Comparison of ENCODE assay signal across 13 mouse cellular contexts in the genomic region with DNA sequence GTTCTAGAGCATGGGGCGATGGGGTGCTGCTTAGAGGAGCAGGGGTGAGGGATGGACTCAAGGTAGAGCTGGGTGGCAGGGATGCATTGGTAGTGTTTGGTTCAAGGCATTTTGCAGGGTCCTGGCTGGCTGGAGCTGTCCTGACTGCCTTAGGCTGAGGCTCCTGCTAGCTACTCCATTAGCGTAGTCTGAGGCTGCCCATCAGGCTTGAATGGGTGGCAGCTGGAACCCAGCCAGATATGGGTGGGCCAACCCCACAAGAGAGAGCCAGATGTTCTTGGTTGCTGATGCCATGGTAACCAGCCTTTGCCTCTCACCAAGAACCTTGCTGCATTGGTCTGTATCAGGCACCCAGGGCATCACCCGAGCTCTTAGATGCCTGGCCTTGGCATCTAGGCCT.
DNase-seq lines count a peak whose midpoint lies in the region; ATAC-seq and TF ChIP-seq lines count a peak whose summit lies in the region.
"Had no signal": no experiment of that assay in that cellular context is flagged by ENCODE, and none has a peak within 500 bp of the region (broad histone marks: within the 10 kb centered on the region; RNA-seq: fewer than 3 reads in every experiment).

No protein-coding gene starts in this region.

- TF ChIP-seq RAD21 in MEL (IDR thresholded peaks at IDR 0.05; ENCODE audit: low read depth, low read length): no peak

- no peak for TF ChIP-seq POLR2A in MEL (IDR thresholded peaks at IDR 0.05; ENCODE audit: control insufficient read depth in 1 of 2, insufficient read depth in 1 of 2, low read depth in 1 of 2, low read length in 2 of 2, poor library complexity in 1 of 2)

- no peak overlapping the region for H3K9ac ChIP-seq in limb, embryonic 11.5 days (ENCODE audit: low read length)
- no peak overlapping the region for H3K9ac ChIP-seq in MEL (ENCODE audit: control insufficient read depth, low read depth, low read length, poor library complexity, severe bottlenecking)
- no peak overlapping the region for H3K9ac ChIP-seq in hindbrain, postnatal 0 days (replicated peaks; ENCODE audit: low read length)

- no peaks in the 10 kb centered on the region for H3K36me3 ChIP-seq in limb, embryonic 11.5 days (ENCODE audit: control insufficient read depth, insufficient read depth, low read length)
- peaks cover 3% of the 10 kb centered on the region; the same call in 1 of the 2 replicates for H3K36me3 ChIP-seq in limb, embryonic 10.5 days
- peaks cover 0 to 21% of the 10 kb centered on the region in 2 experiments; a peak in 2 of 4 replicates for H3K36me3 ChIP-seq in MEL (ENCODE audit: control insufficient read depth in 1 of 2, insufficient read depth in 2 of 2, low read length in 2 of 2)
- H3K36me3 ChIP-seq in hindbrain, postnatal 0 days (ENCODE audit: insufficient read depth, low read length): no peaks in the 10 kb centered on the region

- H3K27ac ChIP-seq in limb, embryonic 11.5 days (replicated peaks; ENCODE audit: low read depth, low read length): no peak overlapping the region
- no peak overlapping the region for H3K27ac ChIP-seq in limb, embryonic 10.5 days
- H3K27ac ChIP-seq in MEL (ENCODE audit: control insufficient read depth, low read depth, low read length): no peak overlapping the region
- no peak overlapping the region for H3K27ac ChIP-seq in hindbrain, postnatal 0 days

- H3K9me3 ChIP-seq in limb, embryonic 11.5 days (ENCODE audit: control insufficient read depth, low read length): no peaks in the 10 kb centered on the region
- no peaks in the 10 kb centered on the region for H3K9me3 ChIP-seq in limb, embryonic 10.5 days (replicated peaks)
- no peaks in the 10 kb centered on the region for H3K9me3 ChIP-seq in MEL (replicated peaks; ENCODE audit: insufficient read depth, low read length)
- no peaks in the 10 kb centered on the region for H3K9me3 ChIP-seq in hindbrain, postnatal 0 days (ENCODE audit: low read length)

- H3K4me2 ChIP-seq in limb, embryonic 11.5 days (ENCODE audit: low read depth, severe bottlenecking): no peak overlapping the region
- H3K4me2 ChIP-seq in hindbrain, postnatal 0 days (ENCODE audit: low read depth, low read length): no peak overlapping the region

- 96% methylated on average over 3 of the region's 3 CpGs for WGBS in limb, embryonic 11.5 days
- WGBS in limb, embryonic 10.5 days: 94% methylated on average over 3 of the region's 3 CpGs
- 76% methylated on average over 3 of the region's 3 CpGs for WGBS in hindbrain, postnatal 0 days

- TF ChIP-seq EP300 in MEL (IDR thresholded peaks at IDR 0.05; ENCODE audit: low read depth in 1 of 2, low read length in 2 of 2): no peak

- no peak for TF ChIP-seq CTCF in MEL (IDR thresholded peaks at IDR 0.05 in 2 of 3, conservative IDR thresholded peaks at IDR 0.05 in 1 of 3; ENCODE audit: control insufficient read depth in 1 of 3, insufficient read depth in 1 of 3, low read depth in 2 of 3, low read length in 3 of 3, poor library complexity in 1 of 3, severe bottlenecking in 1 of 3)
- no peak for TF ChIP-seq CTCF in hindbrain, postnatal 0 days (IDR thresholded peaks at IDR 0.05; ENCODE audit: low read depth)

- ATAC-seq in limb, embryonic 11.5 days (ENCODE audit: insufficient number of reproducible peaks, low FRiP score, low TSS enrichment, low read depth): peak; percentile 51; the same call in 1 of the 2 replicates
- peak; percentile 22; the same call in 1 of the 2 replicates for ATAC-seq in hindbrain, postnatal 0 days

- no peaks in the 10 kb centered on the region for H3K4me1 ChIP-seq in limb, embryonic 11.5 days (ENCODE audit: control insufficient read depth, insufficient read depth, low read length)
- peaks cover 18% of the 10 kb centered on the region for H3K4me1 ChIP-seq in limb, embryonic 10.5 days
- H3K4me1 ChIP-seq in MEL (ENCODE audit: control insufficient read depth in 1 of 2, insufficient read depth in 2 of 2, low read length in 2 of 2): peaks cover 12 to 26% of the 10 kb centered on the region in 2 experiments
- H3K4me1 ChIP-seq in hindbrain, postnatal 0 days (ENCODE audit: insufficient read depth, low read length): peaks cover 6% of the 10 kb centered on the region

- no peak for DNase-seq in limb, embryonic 11.5 days (ENCODE audit: low spot score)
- no peak for DNase-seq in limb, embryonic 10.5 days (ENCODE audit: low spot score)
- DNase-seq in MEL (ENCODE audit: low read depth, low spot score): peak; percentile 20
- peak; percentile 19 for DNase-seq in ZHBTc4 (ENCODE audit: low read depth, low spot score)
- no peak for DNase-seq in hindbrain, postnatal 0 days (ENCODE audit: low spot score)
- DNase-seq in spleen, postnatal 4 days (ENCODE audit: low spot score in 2 of 2): no peak
- no peak for DNase-seq in adrenal gland, adult 18-20 months (ENCODE audit: low spot score in 2 of 2)
- DNase-seq: adrenal gland, adult 2 months; cerebellum, adult 8-10 months; gastrocnemius, postnatal 25 days; kidney, postnatal 4 days; right cerebral cortex, adult 18-20 months; thymus, adult 2 months had no signal

- no peaks in the 10 kb centered on the region for H3K27me3 ChIP-seq in limb, embryonic 11.5 days (ENCODE audit: control insufficient read depth, insufficient read depth, low read length)
- H3K27me3 ChIP-seq in limb, embryonic 10.5 days (ENCODE audit: low read depth, poor library complexity, severe bottlenecking): no peaks in the 10 kb centered on the region
- no peaks in the 10 kb centered on the region for H3K27me3 ChIP-seq in MEL (ENCODE audit: control insufficient read depth in 1 of 2, insufficient read depth in 2 of 2, low read length in 2 of 2)
- no peaks in the 10 kb centered on the region for H3K27me3 ChIP-seq in hindbrain, postnatal 0 days (ENCODE audit: insufficient read depth, low read length)

- H3K4me3 ChIP-seq in limb, embryonic 11.5 days (ENCODE audit: low read depth, low read length): no peak overlapping the region
- no peak overlapping the region for H3K4me3 ChIP-seq in limb, embryonic 10.5 days
- no peak overlapping the region for H3K4me3 ChIP-seq in MEL (ENCODE audit: control insufficient read depth in 1 of 2, insufficient read depth in 1 of 2, low read depth in 2 of 2, low read length in 2 of 2)
- no peak overlapping the region for H3K4me3 ChIP-seq in hindbrain, postnatal 0 days (ENCODE audit: low read length)

- H3K79me2 ChIP-seq in MEL (ENCODE audit: control insufficient read depth, insufficient read depth, low read length, poor library complexity): no peaks in the 10 kb centered on the region

TF ChIP-seq in MEL, 35 proteins besides CTCF, POLR2A, EP300 and RAD21:
- TF ChIP-seq TAL1 (IDR thresholded peaks at IDR 0.05; ENCODE audit: low read length): no peak
- TF ChIP-seq KAT2A (conservative IDR thresholded peaks at IDR 0.05; ENCODE audit: low read depth, low read length): no peak
- no peak for TF ChIP-seq SIN3A (IDR thresholded peaks at IDR 0.05; ENCODE audit: low read length)
- no peak for TF ChIP-seq E2F4 (IDR thresholded peaks at IDR 0.05; ENCODE audit: borderline replicate concordance, low read depth, low read length)
- no peak for TF ChIP-seq GATA1 (IDR thresholded peaks at IDR 0.05; ENCODE audit: low read depth, low read length)
- TF ChIP-seq CHD2 (IDR thresholded peaks at IDR 0.05; ENCODE audit: low read length): no peak
- no peak for TF ChIP-seq TCF12 (IDR thresholded peaks at IDR 0.05; ENCODE audit: low read depth, low read length)
- no peak for TF ChIP-seq NELFE (IDR thresholded peaks at IDR 0.05; ENCODE audit: low read depth, low read length)
- no peak for TF ChIP-seq SMC3 (IDR thresholded peaks at IDR 0.05; ENCODE audit: low read depth, low read length)
- TF ChIP-seq MYC (IDR thresholded peaks at IDR 0.05; ENCODE audit: low read depth, low read length): no peak
- TF ChIP-seq ZMIZ1 (IDR thresholded peaks at IDR 0.05; ENCODE audit: low read depth, low read length): no peak
- TF ChIP-seq TBP (IDR thresholded peaks at IDR 0.05; ENCODE audit: low read depth, low read length): no peak
- TF ChIP-seq MAX (IDR thresholded peaks at IDR 0.05; ENCODE audit: low read length): no peak
- TF ChIP-seq JUND (IDR thresholded peaks at IDR 0.05; ENCODE audit: low read depth, low read length): no peak
- TF ChIP-seq MAZ (IDR thresholded peaks at IDR 0.05; ENCODE audit: low read depth, low read length): no peak
- no peak for TF ChIP-seq MAFK (IDR thresholded peaks at IDR 0.05; ENCODE audit: borderline replicate concordance, low read depth, low read length)
- TF ChIP-seq RCOR1 (IDR thresholded peaks at IDR 0.05; ENCODE audit: low read depth, low read length): no peak
- TF ChIP-seq USF2 (IDR thresholded peaks at IDR 0.05; ENCODE audit: borderline replicate concordance in 1 of 2, insufficient read depth in 1 of 2, low read depth in 1 of 2, low read length in 2 of 2): no peak
- TF ChIP-seq MXI1 (IDR thresholded peaks at IDR 0.05; ENCODE audit: low read depth, low read length): no peak
- TF ChIP-seq ZNF384 (IDR thresholded peaks at IDR 0.05; ENCODE audit: low read depth, low read length): no peak

Comparison
In these comparisons a context has a peak if more than half of its experiments do, and no peak if none do; other contexts are left out.
1. DNase-seq: peak in MEL (single experiment) and ZHBTc4 (single experiment); none in limb, embryonic 11.5 days (single experiment), limb, embryonic 10.5 days (single experiment), hindbrain, postnatal 0 days (single experiment), spleen, postnatal 4 days (0 of 2) and adrenal gland, adult 18-20 months (0 of 2).